Mouse (Mus musculus): ENCODE data around the gene Gpr15.

DNA sequence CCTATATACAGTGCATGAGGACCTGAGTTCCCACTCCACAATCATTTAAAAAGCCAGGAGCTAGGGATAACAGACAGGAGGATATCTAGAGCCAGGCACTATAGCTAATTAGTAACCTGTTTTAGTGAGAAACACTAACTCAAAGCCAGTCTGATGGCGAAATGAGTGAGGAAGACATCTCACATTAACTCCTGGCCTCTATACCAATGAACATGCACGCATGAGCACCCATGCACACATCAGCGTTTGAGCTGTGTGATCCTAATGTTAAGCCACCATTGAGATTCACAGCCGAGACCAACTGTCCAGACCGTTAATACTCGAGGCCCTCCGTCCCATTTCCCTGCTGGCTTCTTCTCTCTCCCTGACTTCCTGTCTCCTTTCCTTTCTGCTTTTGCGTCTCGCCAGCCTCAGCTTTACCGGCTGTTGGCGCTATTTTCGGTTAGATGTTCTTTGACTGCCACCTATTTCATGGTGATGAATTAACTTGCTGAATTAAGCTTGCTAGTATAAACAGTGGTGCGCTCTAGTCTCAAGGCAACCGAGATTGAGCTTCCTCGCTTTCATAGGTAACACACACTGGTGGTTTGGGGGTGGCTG lies 45.0 kb downstream of the Gpr15 start:
- TF ChIP-seq CTCF (IDR thresholded peaks at IDR 0.05; ENCODE audit: low read depth) (no peak), EP300 (IDR thresholded peaks at IDR 0.05; ENCODE audit: low read depth) (no peak)

All from liver, embryonic 14.5 days (tissue).